ENCODE assay signal across 24 mouse cellular contexts in the genomic region with DNA sequence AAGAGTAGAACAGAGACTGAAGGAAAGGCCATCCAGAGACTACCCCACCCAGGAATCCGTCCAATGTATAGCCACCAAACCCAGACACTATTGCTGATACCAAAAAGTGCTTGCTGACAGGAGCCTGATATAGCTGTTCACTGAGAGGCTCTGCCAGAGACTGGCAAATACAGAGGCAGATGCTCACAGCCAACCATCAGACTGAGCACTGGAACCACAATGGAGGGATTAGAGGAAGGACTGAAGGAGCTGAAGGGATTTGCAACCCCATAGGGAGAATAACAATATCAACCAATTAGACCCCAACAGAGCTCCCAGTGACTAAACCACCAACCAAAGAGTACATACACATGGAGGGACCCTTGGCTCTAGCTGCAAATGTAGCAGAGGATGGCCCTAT.
"Had no signal": no experiment of that assay in that cellular context is flagged by ENCODE, and none has a peak within 500 bp of the region (broad histone marks: within the 10 kb centered on the region; RNA-seq: fewer than 3 reads in every experiment).

No protein-coding gene starts in this region.

- H3K36me3 ChIP-seq: heart, embryonic 10.5 days; heart, embryonic 12.5 days; hindbrain, embryonic 10.5 days; hindbrain, embryonic 12.5 days; intestine, embryonic 15.5 days; limb, embryonic 13.5 days; limb, embryonic 15.5 days had no signal

- H3K9me3 ChIP-seq: heart, embryonic 10.5 days; heart, embryonic 12.5 days; hindbrain, embryonic 10.5 days; hindbrain, embryonic 12.5 days; intestine, embryonic 15.5 days; limb, embryonic 13.5 days; limb, embryonic 15.5 days had no signal

- H3K9ac ChIP-seq: heart, embryonic 12.5 days; hindbrain, embryonic 12.5 days; hindbrain, embryonic 14.5 days; intestine, embryonic 15.5 days; limb, embryonic 13.5 days; limb, embryonic 15.5 days had no signal

- H3K4me1 ChIP-seq: heart, embryonic 10.5 days; hindbrain, embryonic 10.5 days; hindbrain, embryonic 12.5 days; intestine, embryonic 15.5 days; limb, embryonic 13.5 days; limb, embryonic 15.5 days had no signal

- H3K27ac ChIP-seq: gastrocnemius, adult 2 months; heart, embryonic 10.5 days; hindbrain, embryonic 10.5 days; hindbrain, embryonic 12.5 days; hindbrain, embryonic 14.5 days; intestine, embryonic 15.5 days; limb, embryonic 13.5 days; limb, embryonic 15.5 days had no signal

- H3K4me2 ChIP-seq: heart, embryonic 12.5 days; hindbrain, embryonic 12.5 days; hindbrain, embryonic 14.5 days; intestine, embryonic 15.5 days; limb, embryonic 13.5 days; limb, embryonic 15.5 days had no signal

- H3K27me3 ChIP-seq: heart, embryonic 12.5 days; hindbrain, embryonic 12.5 days; intestine, embryonic 15.5 days; limb, embryonic 13.5 days; limb, embryonic 15.5 days had no signal

- H3K4me3 ChIP-seq: gastrocnemius, adult 2 months; heart, embryonic 10.5 days; heart, embryonic 12.5 days; hindbrain, embryonic 10.5 days; hindbrain, embryonic 12.5 days; intestine, embryonic 15.5 days; limb, embryonic 13.5 days; limb, embryonic 15.5 days had no signal

- ATAC-seq: hindbrain, embryonic 16.5 days; inflammation-experienced regulatory T-cells, adult 6 months; intestine, embryonic 15.5 days; intestine, postnatal 0 days had no signal

- DNase-seq: gastrocnemius, adult 2 months; gastrocnemius, postnatal 10 days; gastrocnemius, postnatal 25 days; heart, adult 18-20 months; heart, postnatal 10 days; heart, postnatal 4 days; kidney, adult 18-20 months; kidney, adult 8-10 months; kidney, postnatal 10 days; kidney, postnatal 36 days; layer of hippocampus, adult 9-11 months; layer of hippocampus, postnatal 36 days; left cerebral cortex, postnatal 4 days had no signal
